Mouse (Mus musculus) mature B cell (primary cell): Measurements from ENCODE around the gene Nrm.

Source experiments
- in situ Hi-C: fragments of 300-500 bp; cut with MboI; formaldehyde crosslinking; loops from 2 replicates; pipeline ENCODE4 v1.14.3; 2019

The Nrm gene

DNA sequence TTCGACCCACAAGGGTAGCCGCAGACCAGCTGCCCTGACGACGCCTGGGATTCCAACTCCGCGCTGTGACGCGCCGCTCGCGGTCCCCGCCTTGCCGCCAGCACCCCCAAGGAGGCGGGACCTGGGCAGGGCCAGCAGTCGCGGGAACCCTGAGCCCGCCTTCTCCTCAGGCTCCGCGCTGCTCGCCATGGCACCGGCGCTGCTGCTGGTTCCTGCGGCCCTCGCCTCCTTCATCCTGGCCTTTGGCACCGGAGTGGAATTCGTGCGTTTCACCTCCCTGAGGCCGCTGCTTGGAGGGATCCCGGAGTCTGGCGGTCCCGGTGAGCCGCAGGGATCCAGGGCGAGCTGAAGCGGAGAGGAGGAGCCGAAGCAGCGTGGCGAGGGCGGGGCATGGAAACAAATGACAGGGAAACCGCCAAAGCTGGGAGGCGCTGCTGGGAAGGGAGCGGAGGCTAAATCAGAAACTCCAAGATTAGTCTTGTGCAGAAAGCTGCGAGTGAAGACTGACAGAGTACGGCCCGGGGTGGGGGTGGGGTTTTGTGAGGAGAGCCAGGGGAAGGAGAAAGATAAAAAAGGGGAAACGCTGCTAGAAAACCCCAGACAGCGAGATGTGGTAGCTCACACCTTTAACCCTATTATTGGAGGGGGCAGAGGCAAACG lies at the start of gene Nrm:
Nrm (plus strand) TSS at position 121 of the 660 bp plus-strand sequence.
- in situ Hi-C loops = no loop called here

DNA sequence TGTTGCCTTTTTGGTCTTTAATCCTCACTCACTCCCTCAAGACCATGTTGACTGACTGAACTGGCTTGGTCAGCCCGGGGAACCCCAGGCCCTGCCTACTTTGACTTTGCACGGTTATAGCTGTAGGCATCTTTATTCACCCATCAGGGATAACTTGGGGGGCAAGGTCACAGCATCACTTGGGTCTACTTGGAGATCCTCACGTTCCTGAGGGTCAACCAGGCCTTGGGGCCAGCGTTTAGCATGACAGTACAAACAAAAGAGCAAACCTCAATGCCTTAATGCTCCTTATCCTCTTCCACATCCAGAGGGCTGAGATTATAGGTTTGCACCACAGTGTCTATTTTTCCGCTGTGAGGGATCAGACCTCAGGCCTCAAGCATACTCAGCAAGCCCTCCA lies 48.8 kb upstream of the Nrm start:
- in situ Hi-C loops = no loop called here

DNA sequence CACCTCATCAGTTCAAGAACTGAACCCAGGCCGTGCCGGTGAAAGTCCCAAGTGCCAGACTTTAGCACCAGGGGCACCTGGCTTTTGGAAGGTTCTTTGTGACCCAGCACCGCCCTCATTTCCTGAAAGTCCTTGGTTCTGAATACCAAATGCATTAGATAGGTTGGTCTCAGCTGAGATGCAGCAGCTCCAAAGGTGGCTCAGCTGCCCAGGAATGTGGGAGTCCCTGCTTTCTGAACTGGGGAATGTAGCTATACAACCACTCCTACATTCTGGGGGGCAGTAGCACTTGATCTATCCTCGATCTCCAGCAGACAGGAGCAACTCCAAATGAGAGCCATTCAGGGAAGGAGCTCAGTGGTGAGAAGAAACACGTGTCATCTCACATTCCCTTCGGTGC lies 48.4 kb upstream of the Nrm start:
- in situ Hi-C loops = no loop called here

DNA sequence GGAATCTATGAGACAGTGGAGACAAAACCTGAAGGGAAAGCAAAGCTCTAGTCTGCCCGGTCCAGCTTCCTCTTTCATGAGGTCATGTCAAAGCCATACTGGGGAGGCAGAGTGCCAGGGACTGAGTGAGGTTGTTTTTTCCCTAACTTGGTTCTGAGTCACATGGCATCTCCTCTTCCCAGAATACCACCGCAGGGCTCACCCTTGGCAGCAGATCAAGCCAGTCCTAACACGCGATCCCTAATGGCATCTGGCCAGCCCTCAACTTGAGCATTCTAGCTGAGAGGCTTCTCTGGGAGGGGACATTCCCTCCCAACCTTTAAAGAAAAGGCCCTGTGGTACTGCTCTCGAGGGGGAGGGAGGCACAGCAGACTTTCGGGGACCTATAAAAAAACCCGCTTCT lies 47.9 kb upstream of the Nrm start:
- in situ Hi-C loops = no loop called here

DNA sequence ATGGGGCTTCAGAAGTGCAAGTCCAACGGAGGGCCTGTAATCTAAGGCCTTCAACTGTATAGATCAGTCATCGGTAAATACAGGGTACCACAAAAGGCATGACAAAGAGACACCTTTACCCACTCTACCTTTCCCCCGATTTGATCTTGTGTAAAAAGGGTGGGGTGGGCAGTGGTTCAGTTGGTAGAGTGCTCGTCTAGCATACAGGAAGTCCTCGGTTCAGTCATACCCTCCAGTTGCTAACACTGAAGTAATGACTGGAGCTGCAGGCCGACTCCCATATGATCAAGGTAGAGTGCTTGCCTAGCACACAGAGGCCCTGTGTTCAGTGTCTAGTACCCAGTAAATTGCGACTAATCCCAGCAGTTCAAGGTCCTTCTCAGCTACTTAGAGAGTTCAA lies 47.5 kb upstream of the Nrm start:
- in situ Hi-C loops = no loop called here

DNA sequence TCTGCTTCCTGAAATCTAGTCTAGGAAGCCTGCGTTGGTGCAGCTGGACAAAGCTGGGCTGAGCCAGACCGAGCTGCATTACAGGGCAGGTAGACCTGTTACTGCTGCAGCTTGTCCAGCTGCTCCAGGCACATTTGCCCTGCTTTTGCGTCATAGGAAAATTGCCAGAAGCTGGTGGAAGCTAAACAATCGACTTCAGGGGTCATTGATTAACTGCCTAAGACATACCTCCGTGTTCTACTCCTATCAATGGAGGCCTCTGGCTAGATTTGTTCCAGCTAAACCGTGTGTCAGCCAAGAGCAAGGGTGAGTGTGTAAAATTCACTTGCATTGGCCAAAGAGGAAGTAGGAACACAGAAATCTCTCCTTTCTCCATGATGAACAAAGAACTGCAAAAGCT lies 46.4 kb upstream of the Nrm start:
- in situ Hi-C loops = no loop called here

DNA sequence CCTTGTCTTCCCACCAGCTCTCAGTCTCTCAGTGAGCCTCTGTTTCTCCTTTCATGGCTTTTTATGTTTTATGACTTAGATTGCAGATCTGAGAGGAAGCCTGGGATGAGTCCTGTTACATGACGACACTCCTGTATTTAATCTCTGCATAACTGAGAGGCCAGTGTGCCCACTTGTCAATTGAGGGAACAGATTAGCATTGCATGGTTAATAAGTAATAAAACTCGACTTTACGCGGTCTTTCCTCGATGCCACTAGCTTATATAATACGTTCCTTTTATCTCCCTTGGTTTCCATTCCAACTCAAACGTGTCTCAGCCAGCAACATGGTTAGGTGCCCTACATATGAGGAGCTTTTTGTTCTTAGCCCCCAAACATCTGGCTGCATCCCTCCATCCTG lies 45.3 kb upstream of the Nrm start:
- in situ Hi-C loops = no loop called here

DNA sequence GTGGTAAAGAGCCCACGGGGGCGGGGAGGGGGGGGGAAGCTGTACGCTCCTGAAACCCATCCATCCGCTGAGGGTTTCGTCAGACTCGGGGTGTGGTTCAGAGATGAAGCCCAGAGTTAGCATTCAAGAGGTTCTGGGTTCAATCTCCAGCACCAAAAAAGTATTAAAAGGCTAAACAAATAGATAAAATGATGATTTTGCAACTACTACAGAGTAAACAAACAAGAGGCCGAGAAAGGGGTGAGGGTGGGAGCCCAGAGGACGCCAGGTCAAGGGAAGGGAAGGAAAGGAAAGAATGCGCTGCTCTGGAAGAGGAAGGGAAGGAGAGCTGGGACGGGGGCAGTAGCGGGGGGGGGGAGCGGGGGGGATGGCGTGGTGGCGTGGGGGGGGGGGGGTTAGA lies 44.4 kb upstream of the Nrm start:
- in situ Hi-C loops = no loop called here

DNA sequence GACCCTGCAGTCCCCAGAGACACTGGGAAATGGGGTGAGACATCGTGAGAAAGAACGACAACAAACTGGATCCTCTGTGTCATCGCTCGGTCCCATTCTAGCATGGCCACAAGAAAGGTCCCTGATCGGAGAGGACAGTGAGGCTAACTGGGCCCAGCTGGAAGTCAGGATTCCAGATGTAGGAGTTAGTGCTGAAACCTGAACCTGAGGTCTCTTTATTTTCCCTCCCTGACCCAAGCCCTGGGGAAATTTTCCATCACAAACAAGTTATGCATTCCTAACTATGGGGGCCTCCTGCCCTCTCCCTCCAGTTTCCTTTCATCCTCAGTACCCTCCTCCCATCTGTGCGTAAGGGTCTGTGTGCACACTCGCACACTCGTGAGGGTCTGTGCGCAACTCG lies 43.9 kb upstream of the Nrm start:
- in situ Hi-C loops = no loop called here

DNA sequence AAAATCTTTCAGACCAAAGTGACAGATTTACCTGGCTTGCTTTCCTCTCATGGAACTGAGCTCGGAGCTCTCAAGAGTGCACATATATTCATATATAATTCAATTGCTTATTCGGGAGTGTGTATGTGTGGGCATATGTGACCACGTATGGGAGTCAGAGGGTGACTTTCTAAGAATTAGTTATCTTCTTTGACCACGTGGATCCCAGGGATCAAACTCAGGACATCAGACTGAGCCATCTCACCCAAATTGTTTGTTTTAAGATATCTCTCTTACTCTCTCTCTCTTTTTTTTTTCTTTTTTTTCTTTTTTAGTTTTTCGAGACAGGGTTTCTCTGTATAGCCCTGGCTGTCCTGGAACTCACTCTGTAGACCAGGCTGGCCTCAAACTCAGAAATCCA lies 41.0 kb upstream of the Nrm start:
- in situ Hi-C loops = no loop called here

DNA sequence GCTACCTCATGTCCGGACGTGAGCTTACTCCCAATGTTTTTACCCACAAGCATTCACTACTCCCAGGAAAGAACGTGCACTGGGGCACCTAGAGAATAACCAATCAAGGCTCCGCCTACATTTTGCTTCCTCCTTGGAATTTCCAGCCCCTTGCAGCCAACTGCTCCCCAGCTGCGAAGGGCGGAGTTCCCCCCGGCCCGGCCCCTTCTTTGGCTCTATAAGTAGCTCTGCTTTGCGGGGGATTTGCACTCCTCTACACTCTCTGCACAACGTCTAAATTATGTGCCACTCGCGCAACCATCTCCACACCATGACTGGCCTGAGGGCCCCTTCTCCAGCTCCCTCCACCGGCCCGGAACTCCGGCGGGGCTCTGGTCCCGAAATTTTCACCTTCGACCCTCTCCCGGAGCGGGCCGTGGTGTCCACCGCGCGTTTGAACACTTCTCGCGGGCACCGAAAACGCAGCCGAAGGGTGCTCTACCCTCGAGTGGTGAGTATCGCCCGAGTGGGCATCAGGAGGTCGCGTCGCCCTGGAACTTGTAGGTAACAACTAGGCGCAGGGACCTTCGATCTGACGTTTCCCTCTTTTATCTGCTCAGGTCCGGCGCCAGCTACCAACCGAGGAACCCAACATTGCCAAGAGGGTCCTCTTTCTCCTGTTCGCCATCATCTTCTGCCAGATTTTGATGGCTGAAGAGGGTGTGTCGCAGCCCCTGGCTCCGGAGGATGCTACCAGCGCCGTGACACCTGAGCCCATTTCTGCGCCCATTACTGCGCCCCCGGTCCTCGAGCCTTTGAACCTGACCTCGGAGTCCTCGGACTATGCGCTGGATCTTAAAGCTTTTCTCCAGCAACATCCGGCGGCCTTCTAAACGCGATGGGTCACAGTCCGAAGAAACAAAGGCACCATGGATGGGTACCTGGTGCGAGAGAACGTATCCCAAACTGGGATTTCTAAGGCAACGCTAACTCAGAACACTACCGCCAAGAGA lies 39.4 kb upstream of the Nrm start, which contains the start of gene Ier3:
Ier3 (plus strand) TSS at position 246 of the 992 bp plus-strand sequence.
- in situ Hi-C loops = no loop called here

DNA sequence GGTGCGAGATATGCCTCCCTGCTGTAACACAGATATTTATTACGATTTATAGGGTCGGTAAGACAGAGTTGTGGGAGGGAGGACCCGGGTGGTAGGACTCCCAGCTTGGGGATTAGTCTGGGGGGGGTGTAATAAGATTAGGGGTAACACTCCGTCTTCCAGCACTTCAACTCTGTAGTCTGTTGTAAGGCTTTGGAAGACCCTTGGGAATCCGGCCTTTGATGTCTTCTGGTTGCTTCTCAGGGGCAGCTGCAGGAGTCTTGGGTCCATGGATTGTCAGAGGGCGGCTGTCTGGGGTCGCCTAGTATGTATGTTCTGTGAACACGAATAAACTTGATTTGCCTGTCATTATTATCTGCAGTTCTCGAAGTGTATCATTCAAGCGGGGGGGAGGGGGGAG lies 38.6 kb upstream of the Nrm start:
- in situ Hi-C loops = no loop called here

DNA sequence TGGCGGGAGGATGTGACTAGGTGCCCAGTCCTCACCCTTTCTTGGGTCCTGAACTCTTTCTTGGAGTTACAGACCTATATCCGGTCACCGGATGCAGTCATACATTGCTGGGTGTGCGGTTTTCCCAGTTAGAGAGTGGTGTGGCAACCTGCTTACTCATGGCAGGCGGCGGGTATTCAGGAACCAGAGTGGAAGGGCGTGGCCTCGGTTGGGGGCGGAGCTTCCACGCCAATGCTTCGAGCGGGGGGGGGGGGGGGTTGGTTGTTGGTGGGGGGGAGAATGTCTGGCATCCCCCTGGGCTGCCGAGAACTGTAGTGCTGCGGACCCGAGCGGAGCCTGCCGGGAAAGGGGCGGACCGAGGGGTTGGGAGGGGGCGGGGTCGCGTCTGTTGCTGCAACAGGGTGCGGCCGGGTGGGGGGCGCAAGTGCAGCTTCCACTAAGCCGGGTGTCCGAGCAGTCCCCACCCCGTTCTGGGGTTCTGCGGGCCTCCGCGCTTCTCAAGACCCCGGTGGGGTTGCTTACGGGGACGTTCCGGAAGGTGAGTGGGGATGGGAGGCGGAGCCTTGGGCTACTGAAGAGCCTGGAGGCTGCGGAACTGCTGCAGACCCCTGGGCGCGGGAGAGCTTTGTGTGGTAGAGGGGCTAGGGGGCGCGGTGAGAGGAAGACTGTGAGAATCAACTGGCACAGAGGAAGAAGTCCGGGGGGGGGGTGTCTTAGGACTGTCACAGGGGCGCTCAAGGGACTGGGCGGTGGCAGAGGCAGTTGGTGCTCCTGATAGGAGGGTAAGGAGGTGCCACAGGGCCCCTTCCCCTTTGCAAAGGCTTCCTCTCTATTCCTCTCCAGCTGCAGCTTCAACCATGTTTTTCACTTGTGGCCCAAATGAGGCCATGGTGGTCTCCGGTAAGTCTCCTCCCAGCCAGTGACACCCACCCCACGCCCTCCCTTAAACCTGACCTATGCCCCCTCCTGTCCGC lies 37.9 kb upstream of the Nrm start, which contains the start of gene Flot1:
Flot1 (plus strand) TSS at position 267 of the 974 bp plus-strand sequence.
- in situ Hi-C loops = no loop called here

DNA sequence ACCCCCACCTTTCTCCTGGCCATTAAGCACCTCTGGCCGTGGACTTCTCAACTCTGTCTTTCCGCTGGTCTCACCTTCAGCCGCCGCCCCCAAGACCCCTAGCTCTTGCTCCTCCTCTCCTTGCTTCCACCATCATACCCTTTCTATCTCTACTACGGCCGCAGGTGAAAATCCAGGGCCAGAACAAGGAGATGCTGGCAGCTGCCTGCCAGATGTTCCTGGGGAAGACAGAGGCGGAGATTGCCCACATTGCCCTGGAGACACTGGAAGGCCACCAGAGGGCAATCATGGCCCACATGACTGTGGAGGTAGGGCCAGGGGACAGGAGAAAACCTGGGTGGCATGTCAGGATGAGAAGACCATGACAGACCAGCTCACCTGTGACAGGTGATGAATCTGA lies 36.7 kb upstream of the Nrm start:
- in situ Hi-C loops = no loop called here

DNA sequence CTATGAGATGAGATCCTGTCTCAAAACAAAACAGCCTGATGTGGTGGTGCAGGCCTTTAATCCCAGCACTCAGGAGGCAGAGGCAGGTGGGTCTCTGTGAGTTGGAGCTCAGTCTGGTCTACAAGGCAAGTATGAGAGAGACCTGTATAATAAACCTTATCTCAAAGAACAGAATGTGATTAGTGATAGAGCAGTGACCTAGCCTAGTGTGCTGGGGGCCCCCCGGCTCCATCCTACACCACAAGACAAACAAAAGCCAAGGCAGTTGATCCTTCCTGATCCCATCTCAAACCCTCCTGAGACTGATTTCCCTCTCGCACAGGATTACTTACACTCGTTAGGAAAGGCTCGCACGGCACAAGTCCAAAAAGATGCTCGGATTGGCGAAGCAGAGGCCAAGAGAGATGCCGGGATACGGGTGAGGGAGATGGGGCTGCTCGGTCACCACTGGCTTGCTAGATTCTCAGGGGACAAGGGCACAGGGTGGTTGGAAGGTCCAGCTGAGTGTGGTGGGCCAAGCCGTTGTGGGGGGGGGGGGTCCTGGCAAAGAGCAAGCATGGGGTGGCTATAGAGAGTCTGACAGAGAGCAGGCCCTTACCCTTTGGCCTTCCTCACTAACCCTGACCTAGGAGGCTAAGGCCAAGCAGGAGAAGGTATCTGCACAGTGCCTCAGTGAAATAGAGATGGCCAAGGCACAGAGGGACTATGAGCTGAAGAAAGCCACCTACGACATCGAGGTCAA lies 35.8 kb upstream of the Nrm start:
- in situ Hi-C loops = no loop called here

DNA sequence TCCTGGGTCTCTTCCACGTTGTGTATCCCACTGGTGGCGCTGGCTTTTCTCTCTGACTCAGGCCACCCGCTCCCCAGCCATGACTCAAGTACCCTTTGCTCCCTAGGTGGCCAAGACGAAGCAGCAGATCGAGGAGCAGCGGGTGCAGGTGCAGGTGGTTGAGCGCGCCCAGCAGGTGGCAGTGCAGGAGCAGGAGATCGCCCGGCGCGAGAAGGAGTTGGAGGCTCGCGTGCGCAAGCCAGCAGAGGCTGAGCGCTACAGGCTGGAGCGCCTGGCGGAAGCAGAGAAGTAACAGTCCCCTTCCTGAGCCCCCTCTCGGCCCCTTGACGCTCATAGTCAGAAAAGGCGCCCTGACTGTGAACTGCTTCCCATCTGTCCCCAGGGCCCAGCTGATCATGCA lies 31.4 kb upstream of the Nrm start:
- in situ Hi-C loops = loop anchor here (10.0 kb wide), 1 partner anchor 165 kb away; no protein-coding TSS in a partner anchor

DNA sequence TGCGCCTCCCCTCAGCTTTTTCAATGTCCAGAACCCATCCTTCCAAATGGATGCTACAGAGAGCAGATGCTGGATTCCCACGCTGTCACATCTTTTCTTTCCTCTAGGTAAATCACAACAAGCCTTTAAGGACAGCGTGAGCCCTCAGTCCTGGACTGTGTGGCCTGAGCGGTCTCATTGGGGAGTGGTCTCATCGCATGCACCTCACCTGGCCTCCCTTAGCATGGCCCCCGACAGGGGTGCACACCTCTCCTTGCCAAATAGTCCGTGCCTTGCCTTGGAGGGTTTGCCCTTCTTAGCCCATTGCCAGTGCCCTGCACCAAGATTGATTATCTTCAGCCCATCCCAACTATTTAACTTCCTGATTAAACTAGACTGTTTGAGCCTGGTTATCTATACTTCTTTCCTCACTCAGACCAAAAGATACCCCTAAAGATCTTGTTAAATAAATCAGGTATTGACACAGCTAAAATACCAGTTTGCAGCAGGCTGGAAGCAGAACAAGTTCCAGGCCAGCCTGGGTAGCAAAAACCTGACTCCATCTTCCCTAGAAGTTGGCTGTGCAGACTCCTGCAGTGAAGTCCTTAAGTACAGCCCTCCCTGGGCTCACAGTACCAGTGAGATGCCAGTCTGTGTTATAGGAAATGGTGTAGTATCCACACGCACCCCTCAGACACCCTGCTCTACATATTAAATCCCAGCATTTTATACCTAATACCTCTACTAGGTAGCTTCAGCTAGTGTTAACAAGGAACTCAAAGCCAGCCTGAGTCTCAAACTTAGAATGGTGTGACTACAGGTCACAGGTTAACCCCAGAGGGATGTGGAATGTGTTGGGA lies 28.5 kb upstream of the Nrm start:
- in situ Hi-C loops = loop anchor here (10.0 kb wide), 1 partner anchor 162 kb away; no protein-coding TSS in a partner anchor

DNA sequence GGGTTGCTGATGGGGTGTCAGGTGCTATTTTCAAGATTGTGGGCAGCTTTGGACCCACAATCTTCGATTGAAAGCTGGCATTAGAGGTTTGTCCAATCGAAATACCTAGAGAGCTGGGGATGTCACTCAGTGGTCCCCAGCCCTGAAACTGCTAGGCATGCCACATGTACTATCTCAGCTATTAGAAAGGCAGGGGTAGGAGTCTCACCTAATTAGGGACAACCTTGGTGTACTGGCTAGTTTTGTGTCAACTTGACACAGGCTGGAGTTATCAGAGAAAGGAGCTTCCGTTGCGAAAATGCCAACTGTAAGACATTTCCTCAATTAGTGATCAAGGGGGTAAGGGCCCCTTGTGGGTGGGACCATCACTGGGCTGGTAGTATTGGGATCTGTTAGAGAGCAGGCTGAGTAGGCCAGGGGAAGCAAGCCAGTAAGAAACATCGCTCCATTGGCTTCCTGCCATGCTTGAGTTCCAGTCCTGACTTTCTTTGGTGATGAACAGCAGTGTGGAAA lies 27.8 kb upstream of the Nrm start:
- in situ Hi-C loops = loop anchor here (10.0 kb wide), 1 partner anchor 162 kb away; no protein-coding TSS in a partner anchor

DNA sequence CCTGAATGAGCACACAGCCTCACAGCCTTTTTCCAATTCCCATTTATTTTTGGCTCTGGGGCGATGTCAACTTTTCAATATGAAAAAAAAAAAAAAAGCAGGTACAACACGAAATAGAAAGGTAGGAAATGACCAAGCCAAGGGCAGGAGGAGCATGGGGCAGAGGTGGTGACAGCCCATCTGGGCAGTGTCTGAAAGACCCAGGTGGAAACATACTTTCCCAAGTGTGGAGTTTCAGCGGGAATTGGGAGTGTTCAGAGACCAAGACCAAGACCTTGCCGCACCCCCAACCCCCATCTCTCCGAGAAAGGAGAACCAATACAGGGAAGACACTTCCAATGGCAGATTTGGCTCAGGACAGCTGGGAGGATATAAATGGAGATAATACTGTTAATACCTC lies 27.2 kb upstream of the Nrm start:
- in situ Hi-C loops = loop anchor here (10.0 kb wide), 1 partner anchor 161 kb away; no protein-coding TSS in a partner anchor
